ENCODE assay signal across 9 mouse cellular contexts in genomic region chr4:114843097-114843721, GRCm38 (mm10). TPM values are rescaled to one million over a fixed set of nuclear protein-coding genes. Genes with fewer than 3 reads are reported as not detected.
DNase-seq lines count a peak whose midpoint lies in the region; ATAC-seq lines count a peak whose summit lies in the region.
"Had no signal": no experiment of that assay in that cellular context is flagged by ENCODE, and none has a peak within 500 bp of the region (broad histone marks: within the 10 kb centered on the region; RNA-seq: fewer than 3 reads in every experiment).

No protein-coding gene starts in this region.

- H3K9me3 ChIP-seq in embryonic facial prominence, embryonic 12.5 days = no peaks in the 10 kb centered on the region; the same call in 1 of the 2 replicates
- no peaks in the 10 kb centered on the region for H3K9me3 ChIP-seq in kidney, embryonic 14.5 days (ENCODE audit: control insufficient read depth, low read length)
- no peaks in the 10 kb centered on the region; the same call in 1 of the 2 replicates for H3K9me3 ChIP-seq in midbrain, embryonic 16.5 days (replicated peaks; ENCODE audit: control insufficient read depth, low read length, poor library complexity, severe bottlenecking)

- H3K4me3 ChIP-seq in embryonic facial prominence, embryonic 12.5 days = peak overlapping the region; percentile 41
- peak overlapping the region; percentile 37 for H3K4me3 ChIP-seq in kidney, embryonic 14.5 days (ENCODE audit: low read length)
- H3K4me3 ChIP-seq in midbrain, embryonic 16.5 days (ENCODE audit: low read depth, low read length) = peak overlapping the region; percentile 43

- H3K36me3 ChIP-seq in embryonic facial prominence, embryonic 12.5 days = no peaks in the 10 kb centered on the region
- H3K36me3 ChIP-seq in kidney, embryonic 14.5 days (ENCODE audit: control insufficient read depth, insufficient read depth, low read length) = no peaks in the 10 kb centered on the region
- H3K36me3 ChIP-seq in midbrain, embryonic 16.5 days (ENCODE audit: control insufficient read depth, insufficient read depth, low read length) = no peaks in the 10 kb centered on the region

- peaks cover 21% of the 10 kb centered on the region; the same call in 1 of the 2 replicates for H3K4me1 ChIP-seq in embryonic facial prominence, embryonic 12.5 days
- H3K4me1 ChIP-seq in kidney, embryonic 14.5 days (ENCODE audit: control insufficient read depth, insufficient read depth, low read length) = peaks cover 20% of the 10 kb centered on the region; the same call in 1 of the 2 replicates
- H3K4me1 ChIP-seq in midbrain, embryonic 16.5 days (ENCODE audit: control insufficient read depth, insufficient read depth, low read length) = no peaks in the 10 kb centered on the region; the same call in 1 of the 2 replicates

- H3K27ac ChIP-seq in embryonic facial prominence, embryonic 12.5 days = no peak overlapping the region; the same call in 1 of the 2 replicates
- H3K27ac ChIP-seq in kidney, embryonic 14.5 days (ENCODE audit: low read depth, low read length) = peak overlapping the region; percentile 69
- no peak overlapping the region for H3K27ac ChIP-seq in midbrain, embryonic 16.5 days (ENCODE audit: low read length)

- peak; percentile 19 for DNase-seq in kidney, adult 18-20 months
- DNase-seq in kidney, adult 9 months = no peak
- no peak for DNase-seq in urinary bladder, postnatal 14 days (ENCODE audit: low spot score)
- DNase-seq in T-cell, adult 2 months (ENCODE audit: low spot score) = no peak

- H3K27me3 ChIP-seq in embryonic facial prominence, embryonic 12.5 days = peaks cover 49% of the 10 kb centered on the region
- peaks cover 20% of the 10 kb centered on the region; the same call in 1 of the 2 replicates for H3K27me3 ChIP-seq in kidney, embryonic 14.5 days (ENCODE audit: control insufficient read depth, insufficient read depth, low read length)
- peaks cover 12% of the 10 kb centered on the region for H3K27me3 ChIP-seq in midbrain, embryonic 16.5 days (ENCODE audit: control insufficient read depth, insufficient read depth, low read depth, low read length)

- peak overlapping the region; percentile 50 for H3K9ac ChIP-seq in embryonic facial prominence, embryonic 12.5 days
- peak overlapping the region; percentile 45; the same call in 1 of the 2 replicates for H3K9ac ChIP-seq in kidney, embryonic 14.5 days (ENCODE audit: low read depth, low read length)
- H3K9ac ChIP-seq in midbrain, embryonic 16.5 days (ENCODE audit: low read depth, low read length) = peak overlapping the region; percentile 71

- H3K4me2 ChIP-seq in embryonic facial prominence, embryonic 12.5 days (replicated peaks) = peak overlapping the region; percentile 77
- H3K4me2 ChIP-seq in kidney, embryonic 14.5 days (replicated peaks; ENCODE audit: low read depth, low read length) = peak overlapping the region; percentile 70
- peak overlapping the region; percentile 95 for H3K4me2 ChIP-seq in midbrain, embryonic 16.5 days (ENCODE audit: low read length)

- peak; percentile 59; the same call in 1 of the 2 replicates for ATAC-seq in embryonic facial prominence, embryonic 12.5 days (ENCODE audit: insufficient number of reproducible peaks, insufficient read depth, low FRiP score, low TSS enrichment)
- peak; percentile 85 for ATAC-seq in kidney, embryonic 14.5 days (ENCODE audit: low FRiP score, low TSS enrichment)
- ATAC-seq in midbrain, embryonic 16.5 days = peak; percentile 77
- no peak for ATAC-seq in frontal cortex, adult (ENCODE audit: low TSS enrichment)
- ATAC-seq: Patski had no signal

- under 1% methylated on average over 51 of the region's 51 CpGs for WGBS in embryonic facial prominence, embryonic 12.5 days
- WGBS in kidney, embryonic 14.5 days = under 1% methylated on average over 51 of the region's 51 CpGs
- 1% methylated on average over 51 of the region's 51 CpGs for WGBS in midbrain, embryonic 16.5 days

RNA-seq across cellular contexts. Expression of gene Gm12830, which starts 21.7 kb away (rescaled TPM):
- not detected in 2 replicates for polyA plus RNA-seq in embryonic facial prominence, embryonic 12.5 days (2016; fragmentation: Nextera tagmentation; extraction: Ambion mirVana)
- 0.15 and 0.17 TPM in 2 replicates for polyA plus RNA-seq in kidney, embryonic 14.5 days (2014; fragmentation: Nextera tagmentation; extraction: Ambion mirVana)
- polyA plus RNA-seq in midbrain, embryonic 16.5 days (2015; fragmentation: Nextera tagmentation; extraction: Ambion mirVana) = not detected in 2 replicates
- polyA plus RNA-seq: Patski had no signal
